Mouse (Mus musculus) gonadal fat pad, adult 2 months (tissue): ENCODE results near the gene Dnmt3c. TPM values are rescaled to one million over a fixed set of nuclear protein-coding genes. Genes with fewer than 3 reads are reported as not detected.
"Not testable (repeated sequence)": the region's sequence is repeated elsewhere in the genome, so short reads cannot be mapped to it uniquely, and the experiment has no call there.

Experiments used
- DNase-seq: peaks from one replicate; pipeline ENCODE4 v3.0.0-alpha.2; 2012; ENCODE audit warnings: low read depth
- polyA plus RNA-seq: library from polyadenylated mRNA; depleted of rRNA; stranded (reverse); fragments of >200 nt; gene quantifications from 2 replicates; pipeline ENCODE4 v1.2.3, GENCODE M21; 2012; rRNA removed

The Dnmt3c gene
- polyA plus RNA-seq, 1 experiment: not detected

GRCm38 (mm10) chr2:153717861-153718260 lies 21.4 kb downstream of the Dnmt3c start:
- not testable (repeated sequence) for DNase-seq

- no peak for DNase-seq
Measured at GRCm38 (mm10) chr2:153723098-153723497, 26.6 kb downstream of the Dnmt3c start.

GRCm38 (mm10) chr2:153724424-153724823 lies 28.0 kb downstream of the Dnmt3c start:
- DNase-seq: no peak

GRCm38 (mm10) chr2:153724871-153725270 lies 28.4 kb downstream of the Dnmt3c start:
- no peak for DNase-seq

- no peak for DNase-seq
Measured at GRCm38 (mm10) chr2:153725291-153725690, 28.8 kb downstream of the Dnmt3c start.

GRCm38 (mm10) chr2:153734033-153734432 lies 37.6 kb downstream of the Dnmt3c start:
- no peak for DNase-seq

- DNase-seq: peak; percentile 76
Measured at GRCm38 (mm10) chr2:153740500-153741436, 44.3 kb downstream of the Dnmt3c start, which contains the start of gene Mapre1. Gene Mapre1 (plus strand): TSS chr2:153741274.

GRCm38 (mm10) chr2:153741437-153742065 lies 45.1 kb downstream of the Dnmt3c start:
- no peak for DNase-seq

- no peak for DNase-seq
Measured at GRCm38 (mm10) chr2:153747994-153748393, 51.5 kb downstream of the Dnmt3c start.

GRCm38 (mm10) chr2:153750363-153750762 lies 53.9 kb downstream of the Dnmt3c start:
- no peak for DNase-seq

GRCm38 (mm10) chr2:153762121-153762520 lies 65.7 kb downstream of the Dnmt3c start:
- DNase-seq: no peak

- no peak for DNase-seq
Measured at GRCm38 (mm10) chr2:153767484-153767883, 71.0 kb downstream of the Dnmt3c start.

- no peak for DNase-seq
Measured at GRCm38 (mm10) chr2:153768881-153769280, 72.4 kb downstream of the Dnmt3c start.

- no peak for DNase-seq
Measured at GRCm38 (mm10) chr2:153772950-153773349, 76.5 kb downstream of the Dnmt3c start.

GRCm38 (mm10) chr2:153775472-153775871 lies 79.0 kb downstream of the Dnmt3c start:
- DNase-seq: no peak

GRCm38 (mm10) chr2:153778638-153779362 lies 82.3 kb downstream of the Dnmt3c start:
- no peak for DNase-seq

Other genes starting within 250 kb of the Dnmt3c start
- gene 4930404H24Rik, start 203.9 kb upstream of the Dnmt3c start, polyA plus RNA-seq: not detected in 2 replicates
- 14.1 and 19.4 TPM in 2 replicates for gene Nol4l, start 166.7 kb upstream of the Dnmt3c start, polyA plus RNA-seq
- 17.0 and 19.3 TPM in 2 replicates for gene Commd7, start 63.9 kb upstream of the Dnmt3c start, polyA plus RNA-seq
- 1.9 and 2.2 TPM in 2 replicates for gene Dnmt3b, start 47.2 kb upstream of the Dnmt3c start, polyA plus RNA-seq
- gene Mapre1, start 44.6 kb downstream of the Dnmt3c start, polyA plus RNA-seq: 13.4 and 14.1 TPM in 2 replicates
- 1.7 and 3.9 TPM in 2 replicates for gene Efcab8, start 83.3 kb downstream of the Dnmt3c start, polyA plus RNA-seq
- gene Sun5, start 174.4 kb downstream of the Dnmt3c start, polyA plus RNA-seq: 0.38 and 0.81 TPM in 2 replicates
- gene Bpifb2, start 178.4 kb downstream of the Dnmt3c start, polyA plus RNA-seq: 0.05 TPM in 1 of 2 replicates, not detected in the other
- 0.11 and 2.4 TPM in 2 replicates for gene Bpifb6, start 203.7 kb downstream of the Dnmt3c start, polyA plus RNA-seq
- gene Bpifb3, start 221.6 kb downstream of the Dnmt3c start, polyA plus RNA-seq: 0.05 TPM in 1 of 2 replicates, not detected in the other
- not detected in 2 replicates for gene Bpifb4, start 241.6 kb downstream of the Dnmt3c start, polyA plus RNA-seq